Mouse (Mus musculus): ENCODE results near the gene Fbxo8.

- no peak for TF ChIP-seq CTCF (IDR thresholded peaks at IDR 0.05; ENCODE audit: low read depth, low read length)
- no peak for TF ChIP-seq GATA1 (IDR thresholded peaks at IDR 0.05; ENCODE audit: borderline replicate concordance, low read length)
- TF ChIP-seq TAL1 (conservative IDR thresholded peaks at IDR 0.05; ENCODE audit: low read depth, low read length) = no peak
- TF ChIP-seq GATA2 (IDR thresholded peaks at IDR 0.05; ENCODE audit: borderline replicate concordance, low read depth, low read length) = no peak
- no peak for TF ChIP-seq POLR2AphosphoS5 (IDR thresholded peaks at IDR 0.05; ENCODE audit: insufficient replicate concordance, low read depth, low read length)
Measured at GRCm38 (mm10) chr8:56528869-56529268, 22.0 kb upstream of the Fbxo8 start.

Measured in G1E (cell line).